Mouse (Mus musculus): Measurements from ENCODE around the gene F830045P16Rik. TPM values are rescaled to one million over a fixed set of nuclear protein-coding genes. Genes with fewer than 3 reads are reported as not detected.

F830045P16Rik gene
- total RNA-seq, 1 experiment from 2014 or later, result 0.35 TPM

Other genes starting within 250 kb of the F830045P16Rik start
- 0.47 and 0.98 TPM in 2 replicates for gene Ckap2l, start 239.4 kb downstream of the F830045P16Rik start, total RNA-seq (2017)
- 0.98 and 1.9 TPM in 2 replicates for gene Il1a, start 226.6 kb downstream of the F830045P16Rik start, total RNA-seq (2017)
- gene Il1b, start 165.5 kb downstream of the F830045P16Rik start, total RNA-seq (2017), result 7,111 and 7,665 TPM in 2 replicates
- gene Sirpa, start 56.2 kb upstream of the F830045P16Rik start, total RNA-seq (2017), result 359 and 376 TPM in 2 replicates
- gene Pdyn, start 163.2 kb upstream of the F830045P16Rik start, total RNA-seq (2017), result not detected in 2 replicates